In the genomic region with DNA sequence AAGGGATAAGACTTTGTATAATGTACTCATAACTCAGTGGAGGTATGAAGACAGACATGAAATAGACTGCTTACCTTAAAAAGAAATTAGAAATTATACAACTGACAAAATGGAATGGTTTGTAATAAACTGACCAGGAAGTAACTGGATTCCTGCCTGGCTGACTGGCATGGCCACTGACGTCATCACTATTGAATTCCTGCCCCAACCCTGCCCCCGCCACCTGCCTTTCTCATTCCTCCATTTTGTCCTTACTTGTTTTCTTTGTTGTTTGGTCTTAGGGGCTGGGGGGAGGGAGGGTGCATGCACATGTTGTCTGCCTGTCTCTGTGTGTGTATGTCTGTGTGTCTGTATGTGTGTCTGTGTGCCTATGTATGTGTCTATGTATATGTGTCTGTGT, we compare ENCODE assay signal across 14 mouse cellular contexts.
"Had no signal": no experiment of that assay in that cellular context is flagged by ENCODE, and none has a peak within 500 bp of the region (broad histone marks: within the 10 kb centered on the region; RNA-seq: fewer than 3 reads in every experiment).

No protein-coding gene starts in this region.

- H3K9me3 ChIP-seq: limb, embryonic 15.5 days; liver, embryonic 12.5 days; lung, embryonic 15.5 days; midbrain, embryonic 12.5 days; neural tube, embryonic 13.5 days; stomach, embryonic 15.5 days had no signal

- H3K36me3 ChIP-seq: limb, embryonic 15.5 days; liver, embryonic 12.5 days; lung, embryonic 15.5 days; midbrain, embryonic 12.5 days; neural tube, embryonic 13.5 days; stomach, embryonic 15.5 days had no signal

- H3K4me3 ChIP-seq: limb, embryonic 15.5 days; liver, embryonic 12.5 days; lung, embryonic 15.5 days; midbrain, embryonic 12.5 days; neural tube, embryonic 13.5 days; stomach, embryonic 15.5 days had no signal

- DNase-seq: kidney, postnatal 36 days; layer of hippocampus, adult 9-11 months; layer of hippocampus, postnatal 36 days; lung, postnatal 14 days; right cerebral cortex, postnatal 14 days; thymus, adult 2 months; thymus, postnatal 25 days had no signal

- H3K27me3 ChIP-seq: limb, embryonic 15.5 days; liver, embryonic 12.5 days; lung, embryonic 15.5 days; neural tube, embryonic 13.5 days; stomach, embryonic 15.5 days had no signal

- H3K27ac ChIP-seq: kidney, postnatal 0 days; limb, embryonic 15.5 days; liver, embryonic 12.5 days; lung, embryonic 15.5 days; midbrain, embryonic 12.5 days; neural tube, embryonic 13.5 days; stomach, embryonic 15.5 days had no signal

- H3K4me1 ChIP-seq: midbrain, embryonic 12.5 days; neural tube, embryonic 13.5 days had no signal
